In the genomic region with DNA sequence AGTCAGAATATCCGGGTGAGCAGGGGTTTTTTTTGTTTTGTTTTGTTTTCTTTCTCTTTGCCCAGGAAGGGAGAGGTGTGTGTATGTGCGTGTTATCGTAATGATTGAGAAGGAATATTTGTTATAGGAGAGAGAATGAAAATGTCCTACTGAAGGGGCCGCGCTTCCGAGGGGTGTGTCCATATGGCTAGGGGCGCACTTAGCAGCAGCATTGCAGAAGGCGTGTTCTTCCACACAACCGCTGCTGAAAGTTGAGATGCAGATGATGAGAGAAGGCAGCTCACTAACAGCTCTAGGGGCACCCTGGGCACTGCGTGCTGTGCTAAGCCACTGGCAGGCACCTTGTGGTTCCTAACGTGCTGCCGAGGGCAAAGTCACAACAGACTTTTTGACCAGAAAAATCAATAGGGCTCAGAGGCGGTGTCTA, we compare ENCODE assay signal across 8 mouse cellular contexts. TPM values are rescaled to one million over a fixed set of nuclear protein-coding genes. Genes with fewer than 3 reads are reported as not detected.
A peak's percentile ranks its signal among the peaks of the same experiment; 100 is the strongest.
DNase-seq lines count a peak whose midpoint lies in the region; ATAC-seq and TF ChIP-seq lines count a peak whose summit lies in the region.

No protein-coding gene starts in this region.

- H3K4me3 ChIP-seq in heart, postnatal 0 days (ENCODE audit: low read depth, low read length) = peak overlapping the region; percentile 86
- H3K4me3 ChIP-seq in limb, embryonic 11.5 days (ENCODE audit: low read depth, low read length) = peak overlapping the region; percentile 66
- peak overlapping the region; percentile 66 for H3K4me3 ChIP-seq in midbrain, embryonic 14.5 days (replicated peaks; ENCODE audit: low read depth, low read length)

- no peaks in the 10 kb centered on the region for H3K36me3 ChIP-seq in heart, postnatal 0 days (replicated peaks; ENCODE audit: control insufficient read depth, insufficient read depth, low read length)
- no peaks in the 10 kb centered on the region for H3K36me3 ChIP-seq in limb, embryonic 11.5 days (ENCODE audit: control insufficient read depth, insufficient read depth, low read length)
- H3K36me3 ChIP-seq in midbrain, embryonic 14.5 days (ENCODE audit: control insufficient read depth, insufficient read depth, low read length) = no peaks in the 10 kb centered on the region

- no peak for TF ChIP-seq EP300 in heart, postnatal 0 days (IDR thresholded peaks at IDR 0.05; ENCODE audit: low read depth)

- peaks cover 11% of the 10 kb centered on the region for H3K4me1 ChIP-seq in heart, postnatal 0 days (ENCODE audit: control insufficient read depth, insufficient read depth)
- H3K4me1 ChIP-seq in limb, embryonic 11.5 days (ENCODE audit: control insufficient read depth, insufficient read depth, low read length) = peaks cover 10% of the 10 kb centered on the region
- H3K4me1 ChIP-seq in midbrain, embryonic 14.5 days (ENCODE audit: control insufficient read depth, insufficient read depth, low read length) = peaks cover 24% of the 10 kb centered on the region

- H3K4me2 ChIP-seq in heart, postnatal 0 days (ENCODE audit: low read depth, low read length) = peak overlapping the region; percentile 99
- H3K4me2 ChIP-seq in limb, embryonic 11.5 days (ENCODE audit: low read depth, severe bottlenecking) = peak overlapping the region; percentile 96
- peak overlapping the region; percentile 96 for H3K4me2 ChIP-seq in midbrain, embryonic 14.5 days (ENCODE audit: low read length)

- no peak for TF ChIP-seq CTCF in heart, postnatal 0 days (IDR thresholded peaks at IDR 0.05; ENCODE audit: low read depth)

- ATAC-seq in heart, postnatal 0 days (ENCODE audit: insufficient read depth, low read depth) = no peak
- no peak for ATAC-seq in limb, embryonic 11.5 days (ENCODE audit: insufficient number of reproducible peaks, low FRiP score, low TSS enrichment, low read depth)
- ATAC-seq in midbrain, embryonic 14.5 days (ENCODE audit: low FRiP score, low TSS enrichment) = no peak

- peak overlapping the region; percentile 92 for H3K9ac ChIP-seq in heart, postnatal 0 days (replicated peaks; ENCODE audit: low read depth, low read length)
- peak overlapping the region; percentile 87 for H3K9ac ChIP-seq in limb, embryonic 11.5 days (ENCODE audit: low read length)
- peak overlapping the region; percentile 94 for H3K9ac ChIP-seq in midbrain, embryonic 14.5 days (replicated peaks; ENCODE audit: low read length)

- DNase-seq in lung, adult 18-20 months = peak; percentile 28 to 29
- DNase-seq in lung, postnatal 25 days (ENCODE audit: low spot score) = no peak
- DNase-seq in embryo, embryonic 10.5 days (ENCODE audit: low spot score) = peak; percentile 74
- peak; percentile 35 for DNase-seq in heart, postnatal 0 days (ENCODE audit: low spot score)
- DNase-seq in limb, embryonic 11.5 days (ENCODE audit: low spot score) = peak; percentile 51
- DNase-seq in midbrain, embryonic 14.5 days = peak; percentile 65
- DNase-seq in thymus, postnatal 0 days (ENCODE audit: low spot score) = peak; percentile 43
- no peak for DNase-seq in ovary, postnatal 36 days (ENCODE audit: low spot score)

- no peaks in the 10 kb centered on the region for H3K27me3 ChIP-seq in heart, postnatal 0 days (ENCODE audit: control insufficient read depth, insufficient read depth, low read length)
- H3K27me3 ChIP-seq in limb, embryonic 11.5 days (ENCODE audit: control insufficient read depth, insufficient read depth, low read length) = no peaks in the 10 kb centered on the region
- no peaks in the 10 kb centered on the region for H3K27me3 ChIP-seq in midbrain, embryonic 14.5 days (ENCODE audit: control insufficient read depth, insufficient read depth, low read length)

- H3K27ac ChIP-seq in heart, postnatal 0 days (ENCODE audit: low read depth) = peak overlapping the region; percentile 82; the same call in 1 of the 2 replicates
- H3K27ac ChIP-seq in limb, embryonic 11.5 days (replicated peaks; ENCODE audit: low read depth, low read length) = no peak overlapping the region
- H3K27ac ChIP-seq in midbrain, embryonic 14.5 days (replicated peaks; ENCODE audit: low read depth, low read length) = peak overlapping the region; percentile 95

- no peaks in the 10 kb centered on the region for H3K9me3 ChIP-seq in heart, postnatal 0 days (replicated peaks; ENCODE audit: control insufficient read depth, low read length)
- H3K9me3 ChIP-seq in limb, embryonic 11.5 days (ENCODE audit: control insufficient read depth, low read length) = no peaks in the 10 kb centered on the region
- H3K9me3 ChIP-seq in midbrain, embryonic 14.5 days (ENCODE audit: control insufficient read depth, low read length) = no peaks in the 10 kb centered on the region

- WGBS in heart, postnatal 0 days = 4% methylated on average over 13 of the region's 13 CpGs
- WGBS in limb, embryonic 11.5 days = 5% methylated on average over 13 of the region's 13 CpGs
- WGBS in midbrain, embryonic 14.5 days = 3% methylated on average over 13 of the region's 13 CpGs

RNA-seq across cellular contexts. Expression of a gene that starts 1.1 kb away (rescaled TPM):
- 25.6 and 46.0 TPM in 2 replicates for total RNA-seq in heart, postnatal 0 days (2014; rRNA removed; ENCODE audit: low replicate concordance)
- 5.8 and 7.2 TPM in 2 replicates for polyA plus RNA-seq in heart, postnatal 0 days (2015; fragmentation: Nextera tagmentation; extraction: Ambion mirVana)
- polyA plus RNA-seq in limb, embryonic 11.5 days (2014; fragmentation: Nextera tagmentation; extraction: Ambion mirVana) = 9.6 and 9.8 TPM in 2 replicates
- 33.8 and 35.3 TPM in 2 replicates for polyA plus RNA-seq in midbrain, embryonic 14.5 days (2014; fragmentation: Nextera tagmentation; extraction: Ambion mirVana)
- 9.4 and 11.0 TPM in 2 replicates for polyA plus RNA-seq in thymus, postnatal 0 days (2015; fragmentation: Nextera tagmentation; extraction: Ambion mirVana)

RNA-seq across cellular contexts. Expression of a gene that starts 46.2 kb away (rescaled TPM):
- 1.1 TPM in 1 of 2 replicates, not detected in the other for total RNA-seq in heart, postnatal 0 days (2014; rRNA removed; ENCODE audit: low replicate concordance)
- polyA plus RNA-seq in heart, postnatal 0 days (2015; fragmentation: Nextera tagmentation; extraction: Ambion mirVana) = not detected in 2 replicates
- 4.3 and 4.6 TPM in 2 replicates for polyA plus RNA-seq in limb, embryonic 11.5 days (2014; fragmentation: Nextera tagmentation; extraction: Ambion mirVana)
- polyA plus RNA-seq in midbrain, embryonic 14.5 days (2014; fragmentation: Nextera tagmentation; extraction: Ambion mirVana) = not detected in 2 replicates
- 2.0 and 2.2 TPM in 2 replicates for polyA plus RNA-seq in thymus, postnatal 0 days (2015; fragmentation: Nextera tagmentation; extraction: Ambion mirVana)

Comparison
In these comparisons a context has a peak if more than half of its experiments do, and no peak if none do; other contexts are left out.
1. DNase-seq: peak in lung, adult 18-20 months (2 of 2), embryo, embryonic 10.5 days (single experiment), heart, postnatal 0 days (single experiment), limb, embryonic 11.5 days (single experiment), midbrain, embryonic 14.5 days (single experiment) and thymus, postnatal 0 days (single experiment); none in lung, postnatal 25 days (single experiment) and ovary, postnatal 36 days (single experiment).
2. Peak in every context shown above with its lines, with median percentiles within 50 percentile points of each other: H3K4me2 ChIP-seq, H3K4me3 ChIP-seq and H3K9ac ChIP-seq.